Mouse (Mus musculus) gastrocnemius, postnatal 10 days (tissue): ENCODE measurements around the gene Lsmem1. TPM values are rescaled to one million over a fixed set of nuclear protein-coding genes. Genes with fewer than 3 reads are reported as not detected.

Source experiments
- DNase-seq: peaks from one replicate; pipeline ENCODE4 v3.0.0; 2021; ENCODE audit warnings: mixed read lengths
- long read RNA-seq, 2 experiments: library from polyadenylated mRNA; stranded (forward); transcript quantifications; one replicate each; pipeline ENCODE4 v2.0.0; 2021
- total RNA-seq, 2 experiments: library from RNA; stranded (reverse); gene quantifications; 2 replicates each; pipeline ENCODE4 v1.2.3; 2021

Gene Lsmem1
- 10 to 100 TPM; 40.8 to 45.7 TPM for total RNA-seq
- long read RNA-seq, experiment 1, transcript Lsmem1-201 (4 exons, 1,213 nt) = major isoform, 34 of 54 reads
- long read RNA-seq, experiment 1, partial matches to known transcripts = 1 of 54 reads
- long read RNA-seq, experiment 1, other reads (novel, unspliced or antisense) = 19 of 54 reads
- long read RNA-seq, experiment 2, transcript Lsmem1-201 (4 exons, 1,213 nt) = major isoform, 25 of 40 reads
- long read RNA-seq, experiment 2, partial matches to known transcripts = 1 of 40 reads
- long read RNA-seq, experiment 2, other reads (novel, unspliced or antisense) = 12 of 40 reads

DNA sequence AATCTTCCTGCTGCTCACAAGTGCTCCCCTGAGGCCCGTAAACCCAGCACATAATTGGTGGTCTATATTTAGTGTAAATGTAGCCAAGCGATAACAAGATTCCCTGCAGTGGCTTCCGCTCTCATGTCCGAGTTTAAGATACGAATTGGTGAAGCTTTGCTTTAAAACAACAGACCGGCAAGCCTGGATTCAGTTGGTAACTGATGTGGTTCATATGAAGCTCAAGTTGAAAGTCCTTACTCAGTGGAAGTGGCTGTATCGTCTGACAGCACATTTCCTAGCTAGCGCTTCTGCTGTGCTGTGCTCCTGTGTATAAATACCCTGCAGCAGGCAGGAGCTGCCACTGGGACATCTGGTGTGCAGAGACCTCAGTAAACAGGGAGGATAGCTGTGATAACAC, at the start of gene Lsmem1:
TSS of gene Lsmem1 (minus strand) at position 189 of the 400 bp plus-strand sequence.
- no peak for DNase-seq

DNA sequence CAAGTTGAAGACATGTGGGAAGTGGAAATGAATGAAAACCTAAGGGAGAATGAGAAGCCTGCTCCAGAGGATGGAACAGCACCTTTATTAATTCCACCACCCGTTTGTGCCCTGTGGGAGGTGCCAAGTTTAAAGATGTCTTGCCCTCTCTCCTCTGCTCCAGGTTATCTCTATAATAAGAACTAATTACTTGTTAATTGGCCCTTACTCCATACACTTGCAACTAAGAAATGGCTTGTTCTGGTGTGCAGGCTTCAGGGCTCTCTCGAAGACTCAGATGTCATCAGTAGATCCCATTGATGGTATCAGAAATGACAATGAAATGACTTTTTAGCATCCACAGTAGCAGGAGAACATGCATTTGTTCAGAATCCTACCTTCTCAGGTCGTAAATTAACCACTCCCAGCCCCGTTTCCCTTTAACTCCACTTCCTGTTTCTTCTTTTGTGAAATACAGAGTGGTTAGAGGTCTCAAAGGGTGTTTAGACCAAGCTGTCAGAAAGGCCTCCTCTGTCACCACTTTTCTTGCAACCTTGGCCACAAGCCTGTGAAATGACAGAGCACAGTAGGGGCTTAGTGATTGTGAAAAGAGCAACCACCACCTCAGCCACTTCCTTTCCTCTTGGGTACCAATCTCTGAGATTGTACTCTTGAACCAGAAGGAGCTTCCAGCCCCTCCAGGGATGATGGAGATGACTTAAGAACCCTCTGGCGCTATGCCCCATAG, 49.3 kb upstream of the Lsmem1 start, which contains the start of gene Ifrd1:
TSS of gene Ifrd1 (minus strand) at position 51 of the 727 bp plus-strand sequence.
- DNase-seq = no peak

DNA sequence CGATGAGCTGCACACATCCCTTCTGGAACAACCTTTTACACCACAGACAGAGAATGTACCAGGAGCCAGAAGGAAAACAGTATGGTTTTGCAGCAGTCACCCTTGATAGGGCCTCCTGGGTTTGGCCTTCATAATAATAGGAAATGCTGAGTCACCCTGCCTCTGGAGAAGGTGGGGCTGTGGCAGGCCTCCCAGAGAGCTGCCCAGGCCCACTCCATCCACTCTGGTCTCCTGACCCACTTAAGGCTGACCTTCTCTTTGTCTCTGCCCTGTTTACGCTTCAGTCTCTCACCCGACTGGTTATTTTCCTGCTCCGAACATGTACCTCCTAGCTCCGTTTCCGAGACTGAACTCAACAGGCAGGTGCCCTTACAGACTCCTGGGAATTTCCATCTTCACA, 48.7 kb upstream of the Lsmem1 start:
- no peak for DNase-seq

- DNase-seq = no peak
Measured at GRCm38 (mm10) chr12:40247384-40247783, 48.1 kb upstream of the Lsmem1 start.

- no peak for DNase-seq
Measured at GRCm38 (mm10) chr12:40245434-40245970, 46.2 kb upstream of the Lsmem1 start.

- no peak for DNase-seq
Measured at GRCm38 (mm10) chr12:40244926-40245325, 45.6 kb upstream of the Lsmem1 start.

DNA sequence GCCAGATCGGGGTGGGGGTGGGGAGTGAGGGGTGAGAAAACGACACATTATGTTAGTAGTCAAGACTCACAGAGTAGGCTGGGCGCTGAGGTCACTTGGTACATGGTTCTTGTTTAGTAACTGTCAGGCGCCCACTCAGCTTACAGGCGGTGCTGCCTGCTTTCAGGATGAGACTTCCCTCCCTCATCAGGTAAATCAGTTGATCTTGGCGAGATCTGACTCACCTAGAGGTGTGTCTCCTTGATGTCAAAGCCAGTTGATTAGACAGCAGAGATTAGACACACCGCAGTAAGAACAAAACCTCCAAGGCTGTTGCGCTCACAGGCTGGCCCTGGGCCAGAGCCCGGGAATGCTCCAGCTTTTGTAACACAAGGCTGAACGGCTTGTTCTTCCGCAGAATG, 44.5 kb upstream of the Lsmem1 start:
- peak; percentile 49 for DNase-seq

DNA sequence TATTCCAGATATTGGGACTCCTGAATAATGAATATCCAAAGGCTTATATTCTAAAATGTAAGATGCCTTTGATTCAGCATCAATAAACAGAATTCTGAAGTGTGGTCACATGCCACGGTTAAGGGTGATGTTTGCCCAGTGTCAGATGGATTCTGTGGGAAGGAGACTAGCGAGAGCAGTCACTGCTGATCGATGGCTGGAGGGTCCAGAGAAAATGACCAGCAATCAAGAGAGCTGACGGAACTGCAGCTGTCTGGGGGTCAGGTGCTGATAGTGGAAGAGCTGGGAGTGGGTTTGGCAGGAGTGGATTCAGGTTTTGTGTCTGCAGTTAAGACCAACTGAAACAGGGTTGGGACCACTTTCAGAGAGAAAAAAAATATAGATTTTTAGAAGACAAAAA, 44.0 kb upstream of the Lsmem1 start:
- no peak for DNase-seq

DNA sequence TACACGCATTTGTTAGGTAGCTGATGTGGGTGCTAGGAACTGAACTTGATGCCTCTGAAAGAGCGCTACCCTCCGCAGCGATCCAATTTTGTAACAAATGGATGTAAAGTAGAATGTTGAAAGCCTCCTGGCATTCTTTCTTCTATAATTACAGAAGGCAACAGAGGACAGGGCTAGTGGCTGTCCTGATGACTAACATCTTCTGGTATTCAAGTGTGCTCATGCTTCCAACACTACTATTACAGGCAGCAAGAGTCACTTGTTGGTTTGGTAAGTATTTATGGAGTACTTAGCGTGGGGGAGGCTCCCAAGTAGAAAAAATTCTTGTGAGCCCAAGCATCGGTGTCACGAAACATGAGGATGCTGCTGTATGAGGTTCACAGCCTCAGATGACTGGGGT, 39.9 kb upstream of the Lsmem1 start:
- no peak for DNase-seq

DNA sequence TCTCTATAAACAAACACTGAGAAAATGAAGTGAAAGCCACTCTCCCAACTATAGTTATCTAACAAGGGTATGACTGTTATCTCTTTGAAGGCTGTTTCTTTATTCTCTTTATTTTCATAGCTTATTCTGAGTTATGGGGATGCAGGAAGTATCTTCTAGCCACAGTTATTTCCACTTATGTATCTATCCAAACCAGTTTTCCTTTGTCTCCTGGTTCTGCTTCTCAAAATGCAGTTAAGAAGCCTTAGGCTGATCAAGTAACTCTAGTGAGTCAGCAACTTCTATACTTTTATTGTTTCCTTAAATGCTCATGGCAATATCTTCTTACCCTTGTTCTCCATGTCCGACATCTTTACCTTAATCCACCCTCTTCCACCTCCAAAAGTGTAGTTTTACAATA, 32.9 kb upstream of the Lsmem1 start:
- DNase-seq = no peak

DNA sequence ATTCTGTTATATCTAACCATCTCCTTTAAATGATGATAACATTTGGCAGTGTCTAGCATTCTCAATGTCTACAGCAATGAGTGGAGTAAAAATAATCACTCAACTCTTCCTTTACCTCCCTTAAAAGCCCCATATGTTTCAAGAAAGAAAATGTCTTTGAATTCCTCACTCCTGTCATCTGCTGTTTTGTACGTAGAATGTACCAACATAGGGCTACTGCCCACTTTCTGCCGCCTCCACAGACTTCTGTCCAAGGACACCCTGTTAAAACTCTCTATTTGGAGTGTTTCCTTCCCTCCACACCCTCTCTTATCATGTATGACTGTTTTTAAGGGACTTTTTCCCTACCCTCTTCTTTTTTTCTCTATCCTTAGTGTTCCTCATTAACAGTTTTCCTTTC, 32.3 kb upstream of the Lsmem1 start:
- no peak for DNase-seq

DNA sequence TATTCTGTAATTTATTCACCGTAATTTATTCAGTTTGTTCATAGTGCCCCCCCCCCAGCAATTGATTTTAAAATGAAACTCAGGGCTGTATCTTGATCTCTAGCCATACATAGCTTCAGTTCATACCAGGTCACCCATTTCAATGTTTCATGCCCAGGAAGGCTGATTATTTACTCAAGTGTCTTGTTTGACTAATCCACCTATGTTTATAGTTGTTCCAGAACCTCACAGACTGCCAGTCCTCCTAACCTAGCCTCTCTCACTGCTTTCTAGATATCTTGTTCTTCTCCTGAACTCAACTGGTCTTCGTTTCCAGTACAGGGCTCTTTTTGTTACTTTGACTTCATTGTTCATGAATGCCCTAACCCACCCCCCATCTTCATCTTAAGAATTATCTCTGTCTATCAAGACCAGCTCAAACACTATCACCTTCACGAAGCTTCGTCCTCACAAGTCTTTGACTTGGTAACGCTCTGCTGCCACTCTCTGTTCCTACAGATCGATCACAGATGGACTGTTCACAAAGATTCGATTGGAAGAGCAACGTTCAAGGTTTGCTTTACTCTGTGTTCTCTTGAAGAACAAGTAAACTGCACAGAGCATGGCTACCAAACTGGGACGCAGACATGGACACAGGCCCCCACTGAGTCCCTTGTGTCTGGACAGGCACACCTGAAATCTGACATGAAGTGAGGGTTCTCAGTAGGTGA, 25.0 kb upstream of the Lsmem1 start:
- DNase-seq = no peak

DNA sequence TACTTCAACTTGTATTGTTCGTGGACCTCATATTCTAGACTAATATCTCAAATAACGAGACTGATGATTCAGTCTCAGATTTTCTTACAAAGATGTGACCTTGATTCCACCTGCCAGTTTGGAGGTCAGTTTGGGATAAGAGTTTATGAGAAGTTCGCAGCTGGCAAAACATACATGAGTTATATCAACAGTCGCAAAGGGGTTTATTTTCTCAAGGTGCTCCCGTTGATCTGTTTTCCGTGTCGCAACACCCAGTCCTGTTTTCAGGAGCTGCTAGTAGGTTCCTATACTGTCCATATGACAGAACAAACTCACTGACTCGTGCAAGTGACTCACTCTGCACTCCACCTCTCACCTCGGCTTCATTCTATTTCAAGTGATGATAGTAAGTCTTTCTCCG, 24.4 kb upstream of the Lsmem1 start:
- DNase-seq = no peak

GRCm38 (mm10) chr12:40223082-40223619, 23.9 kb upstream of the Lsmem1 start:
- DNase-seq = peak; percentile 99

DNA sequence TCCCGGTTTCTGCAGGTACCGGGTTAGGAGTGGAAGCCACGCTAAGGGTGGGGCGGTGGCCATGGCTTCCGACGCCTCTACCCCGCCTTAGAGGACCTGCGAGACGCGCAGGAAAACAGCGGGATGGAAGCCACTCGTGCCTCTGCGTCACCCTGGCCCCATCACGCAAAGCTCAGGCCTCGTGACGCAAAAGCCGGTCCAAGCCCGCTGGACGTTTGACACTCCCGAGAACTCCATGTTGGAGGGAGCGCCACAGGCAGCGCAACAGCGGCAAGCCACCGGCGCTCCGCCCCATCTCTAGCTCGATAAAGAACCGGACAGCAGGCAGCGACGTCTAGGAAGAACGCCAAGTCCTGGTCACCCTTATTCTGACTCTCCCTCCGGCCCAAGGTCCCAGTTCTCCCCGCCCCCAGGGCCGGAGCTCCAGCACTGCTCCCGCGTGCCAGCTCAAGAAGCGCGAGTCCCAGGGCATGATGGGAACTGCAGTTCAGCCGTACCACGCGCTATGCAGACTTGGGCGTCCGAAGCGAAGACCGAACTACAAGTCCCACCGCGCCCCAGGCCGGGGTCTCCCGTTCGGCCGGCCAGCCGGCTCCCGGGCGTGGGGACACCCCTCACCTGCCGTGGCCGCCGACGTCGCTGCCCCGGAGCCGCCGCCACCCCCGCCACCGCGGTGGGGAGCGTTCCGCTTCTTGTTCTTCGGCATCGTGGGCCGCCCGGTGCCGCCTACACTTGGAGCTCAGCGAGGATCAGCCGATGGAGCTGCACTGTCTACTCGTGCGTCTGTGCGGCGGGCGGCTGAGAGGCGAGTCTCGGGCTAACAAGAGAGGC, 23.2 kb upstream of the Lsmem1 start:
- peak; percentile 91 for DNase-seq

GRCm38 (mm10) chr12:40221611-40222010, 22.3 kb upstream of the Lsmem1 start:
- DNase-seq = no peak

GRCm38 (mm10) chr12:40220896-40221295, 21.6 kb upstream of the Lsmem1 start:
- no peak for DNase-seq

- DNase-seq = peak; percentile 54
Measured at GRCm38 (mm10) chr12:40220001-40220570, 20.8 kb upstream of the Lsmem1 start.

- no peak for DNase-seq
Measured at GRCm38 (mm10) chr12:40218430-40218945, 19.2 kb upstream of the Lsmem1 start.

GRCm38 (mm10) chr12:40217776-40218175, 18.5 kb upstream of the Lsmem1 start:
- no peak for DNase-seq
